Mouse (Mus musculus): ENCODE results near the gene Trmt112.
"Not testable (repeated sequence)": the region's sequence is repeated elsewhere in the genome, so short reads cannot be mapped to it uniquely, and the experiment has no call there.

The Trmt112 gene

GRCm38 (mm10) chr19:6909507-6910289 is at the start of gene Trmt112, which contains the start of gene Prdx5:
Gene Trmt112, plus strand, starts transcription at chr19:6909698.
Gene Prdx5, minus strand, starts transcription at chr19:6910106.
- peak; percentile 89 for DNase-seq (ENCODE audit: low spot score)

- DNase-seq (ENCODE audit: low spot score), result no peak
Measured at GRCm38 (mm10) chr19:6859971-6860370, 49.5 kb upstream of the Trmt112 start.

- DNase-seq (ENCODE audit: low spot score), result no peak
Measured at GRCm38 (mm10) chr19:6860706-6861105, 48.8 kb upstream of the Trmt112 start.

- no peak for DNase-seq (ENCODE audit: low spot score)
Measured at GRCm38 (mm10) chr19:6861451-6861850, 48.0 kb upstream of the Trmt112 start.

- no peak for DNase-seq (ENCODE audit: low spot score)
Measured at GRCm38 (mm10) chr19:6869355-6869754, 40.1 kb upstream of the Trmt112 start.

- DNase-seq (ENCODE audit: low spot score), result no peak
Measured at GRCm38 (mm10) chr19:6871574-6872271, 37.8 kb upstream of the Trmt112 start.

GRCm38 (mm10) chr19:6872701-6873100 is 36.8 kb upstream of the Trmt112 start:
- DNase-seq (ENCODE audit: low spot score), result no peak

- DNase-seq (ENCODE audit: low spot score), result no peak
Measured at GRCm38 (mm10) chr19:6874257-6874656, 35.2 kb upstream of the Trmt112 start.

- DNase-seq (ENCODE audit: low spot score), result no peak
Measured at GRCm38 (mm10) chr19:6875834-6876233, 33.7 kb upstream of the Trmt112 start.

- DNase-seq (ENCODE audit: low spot score), result no peak
Measured at GRCm38 (mm10) chr19:6876799-6877198, 32.7 kb upstream of the Trmt112 start.

GRCm38 (mm10) chr19:6877965-6878364 is 31.5 kb upstream of the Trmt112 start:
- peak; percentile 53 for DNase-seq (ENCODE audit: low spot score)

GRCm38 (mm10) chr19:6892512-6892911 is 17.0 kb upstream of the Trmt112 start:
- DNase-seq (ENCODE audit: low spot score), result no peak

GRCm38 (mm10) chr19:6893731-6894451 is 15.6 kb upstream of the Trmt112 start:
- no peak for DNase-seq (ENCODE audit: low spot score)

- not testable (repeated sequence) for DNase-seq (ENCODE audit: low spot score)
Measured at GRCm38 (mm10) chr19:6895608-6896305, 13.7 kb upstream of the Trmt112 start.

GRCm38 (mm10) chr19:6899641-6900040 is 9.9 kb upstream of the Trmt112 start:
- no peak for DNase-seq (ENCODE audit: low spot score)

- DNase-seq (ENCODE audit: low spot score), result no peak
Measured at GRCm38 (mm10) chr19:6903031-6903430, 6.5 kb upstream of the Trmt112 start.

- no peak for DNase-seq (ENCODE audit: low spot score)
Measured at GRCm38 (mm10) chr19:6904846-6905245, 4.7 kb upstream of the Trmt112 start.

GRCm38 (mm10) chr19:6905498-6906159 is 3.9 kb upstream of the Trmt112 start:
- DNase-seq (ENCODE audit: low spot score), result no peak

- DNase-seq (ENCODE audit: low spot score), result no peak
Measured at GRCm38 (mm10) chr19:6906199-6906598, 3.3 kb upstream of the Trmt112 start.

GRCm38 (mm10) chr19:6907094-6907493 is 2.4 kb upstream of the Trmt112 start:
- no peak for DNase-seq (ENCODE audit: low spot score)

GRCm38 (mm10) chr19:6907811-6908540 is 1.5 kb upstream of the Trmt112 start:
- DNase-seq (ENCODE audit: low spot score), result no peak

All from ovary, adult 18-20 months (tissue).